Mouse (Mus musculus): ENCODE results near the gene Hnf4a. TPM values are rescaled to one million over a fixed set of nuclear protein-coding genes. Genes with fewer than 3 reads are reported as not detected.

Gene Hnf4a
- polyA plus RNA-seq, 1 experiment from 2014 or later: 85.1 TPM

DNA sequence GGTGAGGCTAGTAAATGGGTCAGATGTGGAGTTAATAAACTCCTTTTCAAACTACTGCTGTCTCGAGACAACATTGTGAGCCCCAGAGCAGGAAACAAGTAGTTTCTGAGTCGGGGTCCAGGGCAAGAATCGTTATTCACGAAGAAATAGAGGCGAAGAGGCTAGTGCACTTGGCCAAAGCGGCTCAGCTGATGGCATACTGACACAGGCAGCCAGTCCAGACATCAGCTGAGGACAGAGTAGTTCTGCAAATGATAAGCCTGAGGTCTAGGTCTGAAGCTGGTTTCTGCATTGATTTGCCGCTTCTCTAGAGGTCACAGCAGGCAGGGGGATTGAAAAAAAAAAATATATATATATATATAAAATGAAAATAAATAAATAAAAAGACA is 95.1 kb downstream of the Hnf4a start:
- Histone ChIP-seq H3K9ac (no peak overlapping the region; the same call in 1 of the 2 replicates), H3K27me3 (replicated peaks) (no peaks in the 10 kb centered on the region), H3K4me1 (replicated peaks) (peaks cover 8% of the 10 kb centered on the region), H3K4me3 (replicated peaks) (peak overlapping the region; percentile 89), H3K36me3 (no peaks in the 10 kb centered on the region), H3K27ac (no peak overlapping the region), H3K4me2 (replicated peaks) (peak overlapping the region; percentile 88), H3K9me3 (no peaks in the 10 kb centered on the region)
- WGBS: 61% methylated on average over 7 of the region's 7 CpGs
- no peak for ATAC-seq

DNA sequence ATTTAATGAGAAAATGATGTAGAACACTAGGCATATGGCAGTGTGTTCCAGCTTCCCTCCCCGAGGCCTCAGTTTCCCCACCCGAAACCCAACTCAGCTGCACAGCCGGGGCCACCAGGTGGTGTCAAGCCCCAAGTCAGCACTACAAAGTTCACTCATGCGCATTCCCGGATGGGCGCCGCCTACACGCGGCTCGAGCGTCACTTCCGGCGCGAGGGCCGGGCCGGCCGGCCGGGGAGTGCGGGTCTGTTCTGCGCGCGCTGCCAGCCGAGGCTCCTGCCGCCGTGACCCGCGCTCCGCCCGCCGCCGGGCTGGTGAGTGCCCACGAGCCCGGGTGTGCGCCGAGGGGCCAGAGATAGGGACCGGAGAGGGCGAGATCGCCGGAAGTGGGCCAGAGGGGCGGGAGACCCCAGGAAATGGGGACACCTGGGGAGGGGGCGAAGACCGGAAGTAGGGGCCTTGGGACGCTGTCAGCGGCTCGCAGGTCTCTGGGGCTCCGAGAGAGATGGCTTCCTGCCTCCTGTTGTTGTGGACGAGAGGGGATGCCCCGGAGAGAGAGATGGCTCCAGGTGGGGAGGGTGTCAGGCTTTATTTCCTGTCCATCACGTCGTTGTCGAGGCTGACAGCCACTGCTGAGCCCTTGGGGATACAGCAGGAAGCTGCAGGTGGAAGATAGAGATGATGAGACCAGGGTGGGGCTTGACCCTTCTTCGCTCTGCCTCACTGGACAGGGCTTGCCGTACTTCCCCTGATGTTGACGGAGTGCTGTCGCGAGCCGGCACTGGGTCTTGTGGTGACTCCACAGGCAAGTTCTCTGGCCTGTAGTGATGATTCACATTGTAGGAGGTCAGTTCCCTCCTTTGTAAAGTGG is 95.7 kb downstream of the Hnf4a start, which contains the start of gene Ttpal:
Ttpal (plus strand) TSS at position 214 of the 871 bp plus-strand sequence.
- Histone ChIP-seq H3K27me3 (replicated peaks) (no peaks in the 10 kb centered on the region), H3K9me3 (no peaks in the 10 kb centered on the region), H3K36me3 (no peaks in the 10 kb centered on the region), H3K27ac (peak within 1 kb of the TSS; percentile 83), H3K4me2 (replicated peaks) (peak within 1 kb of the TSS; percentile 88), H3K9ac (peak within 1 kb of the TSS; percentile 95), H3K4me1 (replicated peaks) (peaks cover 8% of the 10 kb centered on the region; the same call in 1 of the 2 replicates), H3K4me3 (replicated peaks) (peak within 1 kb of the TSS; percentile 89)
- WGBS: under 1% methylated on average over 57 of the region's 57 CpGs
- ATAC-seq: peak; percentile 93

DNA sequence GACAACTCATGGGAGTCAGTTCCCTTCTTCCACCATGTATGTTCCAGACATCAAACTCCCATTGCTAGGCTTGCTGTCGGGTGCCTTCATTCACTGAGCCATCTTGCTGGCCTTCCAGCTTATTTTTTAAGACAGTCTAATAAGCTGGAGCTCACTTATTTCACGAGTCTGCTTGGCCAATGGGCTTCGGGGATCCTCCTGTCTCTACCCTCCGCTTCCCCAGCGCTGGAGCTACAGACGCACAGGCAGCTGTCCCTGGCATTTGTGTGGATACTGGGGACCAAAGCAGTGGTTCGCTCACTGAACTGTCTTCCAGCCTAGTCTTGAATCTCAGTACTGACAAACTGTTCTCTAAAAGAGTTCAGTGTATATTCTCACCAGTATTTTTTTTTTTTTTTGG is 99.6 kb downstream of the Hnf4a start:
- ATAC-seq: no peak
- H3K36me3 ChIP-seq: 0 out of 2 replicates have a peak, but pooled peaks cover 7% of the 10 kb centered on the region

DNA sequence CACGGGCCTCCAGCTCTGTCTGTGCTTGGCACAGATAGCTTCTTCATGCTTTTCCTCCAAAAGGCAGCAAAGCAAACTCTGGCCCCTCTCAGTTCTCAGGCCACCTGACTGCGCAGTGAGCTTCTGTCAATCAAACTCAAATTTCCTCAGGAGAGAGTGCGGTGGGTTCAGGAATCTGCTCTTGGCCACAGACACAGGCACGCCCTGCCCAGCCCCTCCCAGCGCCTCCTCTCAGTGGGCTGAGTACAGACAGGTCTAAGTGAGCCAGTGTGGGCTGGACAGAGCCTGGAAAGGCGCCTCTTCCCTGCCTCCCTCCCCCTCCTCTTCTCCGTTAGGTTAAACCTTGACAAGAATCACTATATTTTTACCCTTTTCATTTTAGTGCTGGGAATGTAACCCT is 101.4 kb downstream of the Hnf4a start:
- 75% methylated on average over 7 of the region's 7 CpGs for WGBS

More for the DNA sequence above, 99.6 kb downstream of the Hnf4a start:
- no peak overlapping the region for H3K4me3 ChIP-seq (replicated peaks)
- no peaks in the 10 kb centered on the region for H3K9me3 ChIP-seq
- H3K9ac ChIP-seq: no peak overlapping the region
- no peaks in the 10 kb centered on the region for H3K27me3 ChIP-seq (replicated peaks)
- no peak overlapping the region for H3K4me2 ChIP-seq (replicated peaks)
- peaks cover 15% of the 10 kb centered on the region for H3K4me1 ChIP-seq (replicated peaks)
- H3K27ac ChIP-seq: no peak overlapping the region
- 90% methylated on average over 7 of the region's 7 CpGs for WGBS

GRCm38 (mm10) chr2:163609281-163609975 is 102.8 kb downstream of the Hnf4a start:
- 0 out of 2 replicates have a peak, but pooled peaks have one; percentile 28 for ATAC-seq
- H3K4me1 ChIP-seq (replicated peaks): peaks cover 8% of the 10 kb centered on the region
- no peak overlapping the region for H3K4me2 ChIP-seq (replicated peaks)
- WGBS: 62% methylated on average over 12 of the region's 12 CpGs
- peak overlapping the region; percentile 36; the same call in 1 of the 2 replicates for H3K27ac ChIP-seq
- no peaks in the 10 kb centered on the region for H3K27me3 ChIP-seq (replicated peaks)
- peaks cover 22% of the 10 kb centered on the region for H3K36me3 ChIP-seq
- 0 out of 2 replicates have a peak overlapping the region, but pooled peaks have one; percentile 8 for H3K9ac ChIP-seq
- H3K9me3 ChIP-seq: no peaks in the 10 kb centered on the region
- H3K4me3 ChIP-seq (replicated peaks): no peak overlapping the region

More for the DNA sequence above, 101.4 kb downstream of the Hnf4a start:
- Histone ChIP-seq H3K4me1 (replicated peaks) (peaks cover 8% of the 10 kb centered on the region), H3K36me3 (peaks cover 9% of the 10 kb centered on the region), H3K4me2 (replicated peaks) (no peak overlapping the region), H3K27me3 (replicated peaks) (no peaks in the 10 kb centered on the region), H3K4me3 (replicated peaks) (no peak overlapping the region), H3K9ac (no peak overlapping the region), H3K27ac (no peak overlapping the region), H3K9me3 (no peaks in the 10 kb centered on the region)
- ATAC-seq: 0 out of 2 replicates have a peak, but pooled peaks have one; percentile 15

DNA sequence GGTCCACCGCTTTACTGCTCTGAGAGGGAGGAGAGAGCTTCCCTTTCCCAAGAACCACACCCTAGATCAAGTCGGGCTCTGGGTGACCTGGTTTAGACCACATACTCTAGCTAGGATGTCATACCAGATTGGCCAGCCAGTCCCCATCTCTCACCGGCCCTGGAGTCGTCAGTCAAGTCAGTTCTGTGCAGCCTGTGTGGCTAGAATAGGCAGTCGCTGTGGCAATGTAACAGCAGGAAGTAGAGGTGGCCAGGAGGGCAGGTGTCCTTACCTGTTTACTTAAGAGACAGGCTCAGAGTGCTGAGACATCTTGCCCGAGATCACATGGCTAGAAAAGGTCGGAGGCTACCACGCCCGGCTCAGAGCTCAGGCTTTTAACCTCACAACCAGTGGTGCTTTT is 104.6 kb downstream of the Hnf4a start:
- Histone ChIP-seq H3K4me1 (replicated peaks) (peaks cover 12% of the 10 kb centered on the region), H3K9me3 (no peaks in the 10 kb centered on the region), H3K36me3 (peaks cover 31% of the 10 kb centered on the region), H3K27ac (no peak overlapping the region), H3K27me3 (replicated peaks) (no peaks in the 10 kb centered on the region), H3K9ac (no peak overlapping the region), H3K4me2 (replicated peaks) (no peak overlapping the region), H3K4me3 (replicated peaks) (no peak overlapping the region)
- WGBS: 65% methylated on average over 9 of the region's 9 CpGs
- peak; percentile 75 for ATAC-seq

GRCm38 (mm10) chr2:163613206-163613605 is 106.6 kb downstream of the Hnf4a start:
- no peak for ATAC-seq
- WGBS: 94% methylated on average over 5 of the region's 5 CpGs

DNA sequence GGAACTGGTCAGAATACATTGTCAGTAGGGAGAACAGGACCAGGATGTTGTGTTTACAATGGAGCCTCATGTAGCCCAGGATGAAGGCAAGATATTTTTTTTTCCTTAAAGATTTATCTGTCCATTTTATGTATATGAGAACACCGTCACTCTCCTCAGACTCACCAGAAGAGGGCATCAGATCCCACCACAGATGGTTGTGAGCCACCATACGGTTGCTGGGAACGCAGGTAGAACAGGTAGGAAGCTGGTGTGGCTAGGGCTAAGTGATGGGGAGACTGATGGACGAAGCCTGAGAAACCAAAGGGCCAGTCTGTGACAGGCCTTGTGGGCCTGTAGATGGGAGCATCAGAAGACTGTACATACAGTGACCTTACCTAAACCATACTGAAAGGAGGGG is 107.4 kb downstream of the Hnf4a start:
- no peak overlapping the region for H3K4me3 ChIP-seq (replicated peaks)

More at GRCm38 (mm10) chr2:163613206-163613605, 106.6 kb downstream of the Hnf4a start:
- H3K36me3 ChIP-seq: peaks cover 27% of the 10 kb centered on the region
- no peak overlapping the region for H3K27ac ChIP-seq
- no peaks in the 10 kb centered on the region for H3K27me3 ChIP-seq (replicated peaks)
- no peaks in the 10 kb centered on the region for H3K9me3 ChIP-seq
- H3K4me1 ChIP-seq (replicated peaks): peaks cover 9% of the 10 kb centered on the region; the same call in 1 of the 2 replicates
- H3K4me3 ChIP-seq (replicated peaks): no peak overlapping the region
- H3K4me2 ChIP-seq (replicated peaks): no peak overlapping the region
- no peak overlapping the region for H3K9ac ChIP-seq

GRCm38 (mm10) chr2:163615401-163615800 is 108.8 kb downstream of the Hnf4a start:
- peaks cover 25% of the 10 kb centered on the region for H3K36me3 ChIP-seq
- WGBS: 90% methylated on average over 9 of the region's 9 CpGs
- H3K27me3 ChIP-seq (replicated peaks): no peaks in the 10 kb centered on the region
- no peak overlapping the region for H3K9ac ChIP-seq
- H3K27ac ChIP-seq: no peak overlapping the region
- no peak for ATAC-seq
- H3K4me1 ChIP-seq (replicated peaks): peaks cover 9% of the 10 kb centered on the region; the same call in 1 of the 2 replicates
- H3K4me3 ChIP-seq (replicated peaks): no peak overlapping the region
- H3K9me3 ChIP-seq: no peaks in the 10 kb centered on the region
- H3K4me2 ChIP-seq (replicated peaks): no peak overlapping the region

More for the DNA sequence above, 107.4 kb downstream of the Hnf4a start:
- ATAC-seq: no peak
- H3K4me2 ChIP-seq (replicated peaks): no peak overlapping the region
- H3K27ac ChIP-seq: no peak overlapping the region
- H3K9me3 ChIP-seq: no peaks in the 10 kb centered on the region
- no peak overlapping the region for H3K9ac ChIP-seq
- H3K27me3 ChIP-seq (replicated peaks): no peaks in the 10 kb centered on the region
- peaks cover 27% of the 10 kb centered on the region for H3K36me3 ChIP-seq
- WGBS: 94% methylated on average over 4 of the region's 4 CpGs
- H3K4me1 ChIP-seq (replicated peaks): peaks cover 9% of the 10 kb centered on the region; the same call in 1 of the 2 replicates

- H3K36me3 ChIP-seq: peaks cover 27% of the 10 kb centered on the region
- no peak for ATAC-seq
- no peak overlapping the region for H3K4me3 ChIP-seq (replicated peaks)
- H3K27me3 ChIP-seq (replicated peaks): no peaks in the 10 kb centered on the region
- H3K9ac ChIP-seq: no peak overlapping the region
- H3K4me1 ChIP-seq (replicated peaks): peaks cover 10% of the 10 kb centered on the region; the same call in 1 of the 2 replicates
- WGBS: 86% methylated on average over 4 of the region's 4 CpGs
- no peaks in the 10 kb centered on the region for H3K9me3 ChIP-seq
- H3K4me2 ChIP-seq (replicated peaks): no peak overlapping the region
- no peak overlapping the region for H3K27ac ChIP-seq
Measured at GRCm38 (mm10) chr2:163615906-163616651, 109.5 kb downstream of the Hnf4a start.

DNA sequence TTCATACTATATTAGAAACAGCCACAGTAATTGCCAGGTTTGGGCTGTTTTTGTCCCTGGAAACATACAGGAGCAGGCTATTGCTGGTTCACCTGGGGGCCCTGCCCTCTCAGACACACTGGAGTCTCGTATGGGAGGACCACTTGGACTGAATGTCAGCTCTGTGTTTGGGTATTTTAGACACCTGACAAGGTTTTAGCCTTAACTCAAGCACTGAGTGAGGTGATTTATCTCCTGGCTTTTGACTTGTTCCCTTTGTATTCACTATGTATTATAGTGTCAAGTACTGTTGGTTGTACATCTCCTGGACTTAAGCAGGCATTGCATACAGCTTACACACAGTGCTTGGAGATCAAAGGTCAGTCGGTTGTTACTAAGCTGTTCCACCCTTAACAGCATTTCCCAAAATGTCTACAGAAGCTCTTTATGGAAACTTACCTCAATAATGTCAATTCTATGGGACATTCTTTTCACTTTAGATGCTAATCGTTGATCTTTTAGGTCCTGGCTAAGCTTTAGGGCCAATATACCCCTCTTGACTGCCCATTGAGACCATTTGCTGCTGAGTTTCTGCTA is 110.1 kb downstream of the Hnf4a start:
- Histone ChIP-seq H3K4me1 (replicated peaks) (peaks cover 12% of the 10 kb centered on the region; the same call in 1 of the 2 replicates), H3K9ac (no peak overlapping the region), H3K27me3 (replicated peaks) (no peaks in the 10 kb centered on the region), H3K36me3 (peaks cover 28% of the 10 kb centered on the region), H3K27ac (no peak overlapping the region), H3K9me3 (no peaks in the 10 kb centered on the region), H3K4me2 (replicated peaks) (no peak overlapping the region), H3K4me3 (replicated peaks) (no peak overlapping the region)
- ATAC-seq: no peak
- 81% methylated on average over 3 of the region's 3 CpGs for WGBS
